Mouse (Mus musculus) embryo, embryonic 11.5 days (tissue): ENCODE data around the gene Arhgef7.

Experiments used
- DNase-seq: peaks from one replicate; pipeline ENCODE4 v3.0.0-alpha.2; 2012; ENCODE audit warnings: low read depth, low spot score

The Arhgef7 gene

GRCm38 (mm10) chr8:11767213-11767840 is 39.8 kb downstream of the Arhgef7 start:
- no peak for DNase-seq

DNA sequence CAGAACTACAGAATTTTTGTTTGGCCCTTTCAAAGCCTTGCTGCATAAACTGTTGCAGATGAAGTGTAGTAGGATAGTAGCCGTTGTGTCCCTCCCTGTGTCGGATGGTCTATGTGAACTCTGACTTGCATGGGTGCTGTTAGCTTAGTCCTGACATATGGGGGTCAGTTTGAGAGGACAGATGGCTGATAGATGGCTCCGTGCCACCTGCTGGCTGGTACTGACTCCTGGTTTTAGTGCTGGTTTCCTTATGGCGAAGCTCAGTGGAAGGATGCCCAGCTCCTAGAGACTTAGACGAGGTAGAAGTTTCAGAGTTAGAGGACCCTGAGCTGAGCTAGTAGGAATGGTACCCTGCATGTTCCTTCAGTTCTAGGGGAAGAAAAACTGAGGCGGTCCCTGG is 42.5 kb downstream of the Arhgef7 start:
- no peak for DNase-seq

- no peak for DNase-seq
Observed at GRCm38 (mm10) chr8:11770521-11771080, 43.1 kb downstream of the Arhgef7 start.

DNA sequence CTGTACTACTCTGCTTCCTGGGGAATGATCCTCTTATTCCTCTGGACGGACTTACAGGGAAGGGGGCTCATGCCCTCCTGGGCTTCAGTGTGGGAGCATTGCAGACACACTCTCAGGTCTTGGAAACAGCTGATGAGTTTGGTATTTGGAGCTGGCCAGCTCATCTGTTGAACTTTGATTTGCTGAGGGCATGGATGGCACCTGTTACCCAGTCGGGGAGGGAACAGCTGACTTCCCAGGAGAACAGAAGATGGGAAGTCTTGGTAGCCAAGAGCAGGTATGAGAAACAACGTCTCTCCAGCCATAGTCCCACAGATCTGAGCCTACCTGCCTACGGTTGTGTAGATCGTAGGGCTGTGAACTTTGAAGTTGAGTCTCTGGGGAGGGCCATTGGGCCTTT is 44.1 kb downstream of the Arhgef7 start:
- DNase-seq = no peak

GRCm38 (mm10) chr8:11774195-11775076 is 46.9 kb downstream of the Arhgef7 start:
- DNase-seq = no peak

DNA sequence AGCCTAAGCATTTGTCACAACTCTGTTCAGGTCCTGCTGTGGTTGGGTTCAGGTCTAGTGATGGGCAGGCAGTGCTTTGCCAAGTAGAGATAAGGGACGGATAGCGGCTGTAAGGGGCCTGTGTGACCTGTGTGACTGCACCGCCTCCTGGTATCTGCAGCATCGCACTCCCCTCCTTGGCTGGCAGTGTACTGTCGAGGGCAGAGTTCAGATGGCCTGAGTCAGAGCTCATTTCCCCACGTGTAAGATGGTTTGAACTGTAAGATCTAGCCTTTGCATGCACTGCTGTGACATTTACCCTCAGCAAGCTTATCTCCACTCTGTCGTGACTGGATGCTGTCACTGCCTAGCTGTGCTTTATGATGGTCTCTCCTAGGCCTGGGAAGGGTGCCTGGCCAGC is 48.4 kb downstream of the Arhgef7 start:
- DNase-seq = no peak

GRCm38 (mm10) chr8:11776451-11777180 is 49.1 kb downstream of the Arhgef7 start:
- DNase-seq = no peak

DNA sequence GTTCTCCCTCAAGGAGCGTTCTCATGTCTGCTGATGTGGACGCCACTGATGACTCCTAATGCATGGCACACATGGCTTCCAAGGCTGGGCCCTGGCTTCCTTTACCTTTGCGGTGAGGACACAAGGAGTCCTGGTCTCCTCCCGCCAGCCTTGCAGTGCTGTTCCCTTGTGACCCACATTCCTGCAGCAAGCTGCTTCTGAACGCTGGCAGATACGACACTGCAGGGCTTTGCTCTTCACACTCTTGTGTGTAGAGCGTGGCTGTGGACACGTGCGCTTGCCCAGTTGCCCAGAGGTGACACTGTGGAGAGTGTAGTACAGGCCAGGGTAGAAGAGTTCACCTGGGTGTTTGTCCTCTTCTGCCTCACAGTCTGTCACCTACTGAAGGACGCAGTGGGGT is 49.7 kb downstream of the Arhgef7 start:
- no peak for DNase-seq

DNA sequence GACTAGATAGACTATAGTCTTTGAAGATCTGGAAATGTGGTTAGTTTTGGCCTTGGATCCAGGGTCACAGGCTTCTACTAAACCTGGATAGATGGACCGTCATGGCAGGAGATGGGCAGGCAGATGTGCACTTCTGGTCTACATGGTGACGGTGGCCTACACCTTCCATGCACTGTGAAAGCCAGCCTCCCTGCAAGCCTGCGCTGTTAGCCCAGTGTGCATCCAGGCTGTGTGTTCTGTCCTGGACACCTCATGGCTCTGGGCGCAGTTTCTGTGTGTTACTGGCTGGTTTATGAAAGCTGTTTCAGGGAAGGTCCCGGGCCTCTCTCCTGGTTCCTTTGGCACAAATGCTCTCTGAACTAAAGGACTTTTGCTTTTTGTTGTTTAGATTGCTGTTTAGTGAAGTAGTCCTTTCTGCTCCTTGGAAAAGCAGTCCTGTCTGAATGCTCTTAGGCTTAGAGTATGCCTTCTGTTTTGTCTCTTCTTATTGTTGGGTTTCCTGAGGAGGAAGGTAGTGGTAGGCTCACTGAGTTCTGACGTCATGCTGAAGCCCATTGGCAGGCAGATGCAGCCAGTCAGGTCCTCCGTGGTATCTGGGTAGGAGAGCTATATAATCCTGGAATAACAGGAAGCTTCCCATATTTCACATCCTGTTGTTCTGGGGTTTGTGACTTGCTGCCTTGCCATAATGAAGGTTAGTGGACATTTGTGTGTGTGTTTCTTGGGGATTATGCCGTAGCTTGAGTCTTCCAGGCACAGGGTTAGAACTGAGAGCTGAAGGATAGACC is 51.3 kb downstream of the Arhgef7 start:
- no peak for DNase-seq

DNA sequence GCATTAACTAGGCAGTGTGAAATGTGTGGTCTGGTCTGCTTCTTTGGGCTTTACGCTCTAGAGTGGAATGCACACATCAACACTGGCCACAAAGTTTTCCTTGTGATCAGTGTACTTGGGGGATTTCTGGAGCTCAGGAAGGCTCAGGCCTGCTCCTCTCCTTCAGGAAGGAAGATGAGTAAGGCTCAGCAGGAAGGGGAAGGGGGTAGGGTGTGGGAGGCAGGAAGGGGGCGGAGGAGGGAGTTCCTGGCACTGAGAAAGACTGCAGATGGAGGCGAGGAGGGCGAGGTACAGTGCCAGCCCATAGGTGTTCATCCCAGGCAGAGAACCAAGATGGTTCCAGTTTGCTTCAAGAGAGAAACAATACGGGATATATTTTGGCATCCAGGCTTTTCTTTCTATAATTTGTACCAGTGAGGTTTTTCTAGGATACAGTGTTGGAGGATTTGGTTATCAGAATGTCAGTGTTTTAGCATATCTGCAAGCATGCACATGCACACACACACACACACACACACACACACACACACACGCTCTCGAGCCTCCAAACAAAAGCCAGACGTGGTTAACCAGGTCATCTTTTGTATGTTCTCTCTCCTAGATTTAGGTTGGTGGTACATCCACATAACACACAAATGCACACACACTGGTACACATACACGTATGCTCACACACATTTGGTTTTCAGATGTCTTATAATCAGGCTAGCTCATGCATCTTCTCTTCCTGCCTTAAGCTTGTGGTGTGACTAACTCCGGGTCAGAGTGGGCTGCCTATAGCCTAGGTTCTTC is 52.5 kb downstream of the Arhgef7 start:
- no peak for DNase-seq

DNA sequence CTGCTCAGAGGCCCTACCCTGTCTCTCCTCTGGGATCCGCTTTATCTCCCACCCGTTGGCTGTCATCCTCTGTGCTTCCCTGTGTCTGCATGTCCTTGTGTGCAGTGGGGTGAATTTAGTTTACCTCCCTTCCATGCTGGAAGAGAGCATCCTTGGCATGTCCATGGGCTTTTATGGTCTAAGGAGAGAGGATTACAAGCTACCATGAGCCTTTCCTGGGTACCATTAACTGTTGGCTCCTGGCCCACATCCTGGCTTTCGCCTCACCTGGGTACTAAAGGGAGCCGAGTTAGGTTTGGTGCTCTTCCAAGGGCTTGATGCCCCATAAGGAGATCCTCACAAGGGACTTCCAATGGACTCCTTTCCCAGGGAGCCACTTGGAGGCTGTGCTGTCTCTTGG is 53.1 kb downstream of the Arhgef7 start:
- DNase-seq = no peak

GRCm38 (mm10) chr8:11782607-11783006 is 55.1 kb downstream of the Arhgef7 start:
- no peak for DNase-seq

DNA sequence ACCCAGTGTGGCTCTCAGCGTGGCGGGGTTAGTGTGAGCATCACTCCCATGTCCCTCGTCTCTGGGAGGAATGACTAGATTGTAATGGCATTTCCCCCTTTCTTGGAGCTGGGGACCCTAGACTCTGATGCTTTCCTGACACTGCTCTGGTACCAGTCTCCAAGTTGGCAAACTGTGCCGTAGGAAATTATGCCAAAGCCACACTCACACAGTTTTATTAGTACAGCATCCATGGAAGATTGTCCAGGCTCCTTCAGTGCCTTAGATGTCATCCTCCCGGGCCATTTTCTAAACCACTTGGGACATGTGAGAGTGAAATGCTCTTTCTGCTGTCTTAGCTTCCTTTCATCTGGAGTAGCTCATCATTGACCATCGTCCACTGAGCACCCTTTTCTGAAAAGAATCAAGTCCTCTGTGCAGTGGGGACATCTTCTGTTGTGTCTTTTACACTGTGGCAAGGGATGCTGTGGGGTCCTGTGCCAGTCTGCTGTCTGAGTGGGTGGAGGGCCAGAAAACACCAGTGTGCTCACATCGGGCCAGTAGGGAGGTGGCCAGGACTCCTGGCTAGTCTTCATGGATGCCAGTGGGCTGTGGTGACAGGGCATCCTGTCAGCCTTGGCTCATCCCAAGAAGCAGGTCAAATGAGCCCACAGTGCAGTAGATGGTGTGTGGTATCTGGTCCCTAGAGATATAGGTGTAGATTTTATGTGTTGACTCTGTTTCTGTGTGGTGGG is 56.5 kb downstream of the Arhgef7 start:
- no peak for DNase-seq

- DNase-seq = no peak
Observed at GRCm38 (mm10) chr8:11785121-11785520, 57.6 kb downstream of the Arhgef7 start.

- DNase-seq = no peak
Observed at GRCm38 (mm10) chr8:11785539-11786046, 58.1 kb downstream of the Arhgef7 start.

- DNase-seq = peak; percentile 11
Observed at GRCm38 (mm10) chr8:11788252-11788651, 60.7 kb downstream of the Arhgef7 start.

- DNase-seq = no peak
Observed at GRCm38 (mm10) chr8:11789168-11789567, 61.6 kb downstream of the Arhgef7 start.

DNA sequence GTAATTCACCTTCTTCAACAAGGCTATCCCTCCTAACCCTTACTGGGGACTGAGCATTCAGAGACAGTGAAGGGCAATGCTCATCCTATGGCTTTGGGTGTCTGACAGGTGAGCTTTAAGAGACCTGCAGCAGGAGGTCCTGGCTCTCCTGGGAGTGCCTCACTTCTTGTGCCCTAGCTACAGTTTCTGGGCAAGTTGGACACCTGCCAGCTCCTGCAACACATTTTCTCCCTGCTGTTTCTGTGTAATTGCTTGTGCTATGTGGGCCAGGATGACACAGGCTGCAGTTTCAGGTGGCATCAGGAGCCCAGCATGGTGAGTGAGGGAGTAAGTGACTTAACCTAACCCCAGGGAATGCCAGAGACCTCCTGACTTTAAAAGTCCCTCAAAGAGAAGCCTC is 67.4 kb downstream of the Arhgef7 start:
- DNase-seq = no peak

- DNase-seq = no peak
Observed at GRCm38 (mm10) chr8:11797128-11797527, 69.6 kb downstream of the Arhgef7 start.
